Mouse (Mus musculus) ES-E14 (cell line): ENCODE measurements around the gene Vwce.

Experiments
- CHD2 ChIP-seq: IDR thresholded peaks from 2 replicates; pipeline ENCODE4 v1.6.1; 2014; ENCODE audit warnings: mild to moderate bottlenecking, low read depth, low read length, inconsistent platforms
- ZC3H11A ChIP-seq: IDR thresholded peaks from 2 replicates; pipeline ENCODE4 v1.6.1; 2012; ENCODE audit warnings: low read depth, mild to moderate bottlenecking, inconsistent platforms, low read length, borderline replicate concordance

DNA sequence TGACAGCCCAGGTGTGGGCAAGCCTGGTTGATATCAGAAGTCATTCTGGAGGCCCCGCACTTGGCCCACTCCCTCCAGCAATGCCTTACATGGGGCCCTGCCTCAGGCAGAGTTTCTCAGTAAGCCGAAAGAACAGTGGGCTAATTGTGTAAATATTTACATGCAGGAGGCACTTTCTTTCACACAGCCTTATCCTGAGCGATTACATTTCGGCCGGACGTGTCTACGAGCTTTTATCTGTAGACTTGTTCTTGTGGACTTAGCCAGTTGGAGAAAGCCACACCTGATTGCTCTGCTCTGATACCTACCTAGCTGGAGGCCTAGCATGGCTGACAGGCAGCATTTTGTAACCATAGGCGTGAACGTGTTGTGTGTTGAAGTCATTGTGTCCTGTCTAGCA lies 65.8 kb downstream of the Vwce start:
- no peak for TF ChIP-seq CHD2
- TF ChIP-seq ZC3H11A, result no peak
